Mouse (Mus musculus) lung, embryonic 14.5 days (tissue): ENCODE data around the gene Tmem210. TPM values are rescaled to one million over a fixed set of nuclear protein-coding genes. Genes with fewer than 3 reads are reported as not detected.

Experiments used
- ATAC-seq: fragments of 200-750 bp; cut with Nextera tagmentation; 2 replicates; pipeline ENCODE4 v1.8.0; 2017; ENCODE audit warnings: mild to moderate bottlenecking, moderate TSS enrichment, moderate library complexity; ENCODE audit not compliant: insufficient read depth
- DNase-seq: peaks from one replicate; pipeline ENCODE4 v3.0.0-alpha.2; 2015
- H3K27ac ChIP-seq: fragments of 300-500 bp; sonication (generic); 2 replicates; pipeline ENCODE4 v1.5.1; 2014; ENCODE audit warnings: low read depth, mild to moderate bottlenecking, moderate library complexity
- H3K27me3 ChIP-seq: fragments of 300-500 bp; sonication (generic); 2 replicates; pipeline ENCODE4 v1.6.1; 2014; ENCODE audit warnings: low read length, control low read depth; ENCODE audit not compliant: insufficient read depth
- H3K36me3 ChIP-seq: fragments of 300-500 bp; sonication (generic); 2 replicates; pipeline ENCODE4 v1.6.1; 2014; ENCODE audit warnings: control low read depth; ENCODE audit not compliant: insufficient read depth
- H3K4me1 ChIP-seq: fragments of 300-500 bp; sonication (generic); 2 replicates; pipeline ENCODE4 v1.6.1; 2014; ENCODE audit warnings: antibody characterized with exemption, control low read depth; ENCODE audit not compliant: insufficient read depth
- H3K4me2 ChIP-seq: fragments of 300-500 bp; sonication (generic); 2 replicates; pipeline ENCODE4 v1.6.1; 2014; ENCODE audit warnings: mild to moderate bottlenecking
- H3K4me3 ChIP-seq: fragments of 300-500 bp; sonication (generic); 2 replicates; pipeline ENCODE4 v1.5.1; 2014; ENCODE audit warnings: low read depth, low read length
- H3K9ac ChIP-seq: fragments of 300-500 bp; sonication (generic); 2 replicates; pipeline ENCODE4 v1.6.1; 2014
- H3K9me3 ChIP-seq: fragments of 300-500 bp; sonication (generic); 2 replicates; pipeline ENCODE4 v1.6.1; 2016; ENCODE audit warnings: low read depth, low read length, control low read depth
- CTCF ChIP-seq: IDR thresholded peaks from 2 replicates; pipeline ENCODE4 v1.5.1; 2016; ENCODE audit warnings: antibody characterized with exemption, low read depth
- WGBS: fragments of 180-500 bp; shearing (Covaris S2); extraction: QIAGEN DNeasy Blood & Tissue Kit; methylation state at CpG from one replicate; pipeline ENCODE4 v1.1.7; 2014; 5-methylcytosine and 5-hydroxymethylcytosine counted together
- polyA plus RNA-seq: library from polyadenylated mRNA; unstranded; fragments of >200 nt; fragmentation: Nextera tagmentation; extraction: Ambion mirVana; gene quantifications from 2 replicates; pipeline ENCODE4 v1.2.1, GENCODE M21; 2014

Tmem210 gene
- polyA plus RNA-seq, 1 experiment from 2014 or later, result not detected

- ATAC-seq (no peak), DNase-seq (no peak)
- no peak for TF ChIP-seq CTCF
- Histone ChIP-seq H3K36me3 (no peaks in the 10 kb centered on the region), H3K27ac (no peak overlapping the region), H3K27me3 (peaks cover 48% of the 10 kb centered on the region), H3K4me3 (no peak overlapping the region), H3K4me2 (no peak overlapping the region), H3K9me3 (no peaks in the 10 kb centered on the region), H3K9ac (no peak overlapping the region), H3K4me1 (no peaks in the 10 kb centered on the region)
- 55% methylated on average over 10 of the region's 10 CpGs for WGBS
These were observed 22.2 kb downstream of the Tmem210 start for GRCm38 (mm10) chr2:25310180-25310579.

GRCm38 (mm10) chr2:25310969-25311368, 23.0 kb downstream of the Tmem210 start:
- no peak overlapping the region for H3K4me2 ChIP-seq
- no peaks in the 10 kb centered on the region for H3K9me3 ChIP-seq
- ATAC-seq (no peak), DNase-seq (no peak)
- H3K27me3 ChIP-seq, result peaks cover 41% of the 10 kb centered on the region
- no peak overlapping the region for H3K9ac ChIP-seq
- 2% methylated on average over 22 of the region's 22 CpGs for WGBS
- no peak overlapping the region for H3K4me3 ChIP-seq
- no peaks in the 10 kb centered on the region for H3K4me1 ChIP-seq
- H3K27ac ChIP-seq, result no peak overlapping the region
- no peak for TF ChIP-seq CTCF
- no peaks in the 10 kb centered on the region for H3K36me3 ChIP-seq

GRCm38 (mm10) chr2:25311491-25311891, 23.5 kb downstream of the Tmem210 start:
- 7% methylated on average over 11 of the region's 11 CpGs for WGBS
- H3K4me2 ChIP-seq, result no peak overlapping the region
- no peaks in the 10 kb centered on the region for H3K4me1 ChIP-seq
- H3K9ac ChIP-seq, result no peak overlapping the region
- ATAC-seq, result no peak
- no peaks in the 10 kb centered on the region for H3K36me3 ChIP-seq
- no peak for TF ChIP-seq CTCF
- no peak for DNase-seq
- no peaks in the 10 kb centered on the region for H3K9me3 ChIP-seq
- peaks cover 36% of the 10 kb centered on the region for H3K27me3 ChIP-seq
- no peak overlapping the region for H3K4me3 ChIP-seq
- H3K27ac ChIP-seq, result no peak overlapping the region

DNA sequence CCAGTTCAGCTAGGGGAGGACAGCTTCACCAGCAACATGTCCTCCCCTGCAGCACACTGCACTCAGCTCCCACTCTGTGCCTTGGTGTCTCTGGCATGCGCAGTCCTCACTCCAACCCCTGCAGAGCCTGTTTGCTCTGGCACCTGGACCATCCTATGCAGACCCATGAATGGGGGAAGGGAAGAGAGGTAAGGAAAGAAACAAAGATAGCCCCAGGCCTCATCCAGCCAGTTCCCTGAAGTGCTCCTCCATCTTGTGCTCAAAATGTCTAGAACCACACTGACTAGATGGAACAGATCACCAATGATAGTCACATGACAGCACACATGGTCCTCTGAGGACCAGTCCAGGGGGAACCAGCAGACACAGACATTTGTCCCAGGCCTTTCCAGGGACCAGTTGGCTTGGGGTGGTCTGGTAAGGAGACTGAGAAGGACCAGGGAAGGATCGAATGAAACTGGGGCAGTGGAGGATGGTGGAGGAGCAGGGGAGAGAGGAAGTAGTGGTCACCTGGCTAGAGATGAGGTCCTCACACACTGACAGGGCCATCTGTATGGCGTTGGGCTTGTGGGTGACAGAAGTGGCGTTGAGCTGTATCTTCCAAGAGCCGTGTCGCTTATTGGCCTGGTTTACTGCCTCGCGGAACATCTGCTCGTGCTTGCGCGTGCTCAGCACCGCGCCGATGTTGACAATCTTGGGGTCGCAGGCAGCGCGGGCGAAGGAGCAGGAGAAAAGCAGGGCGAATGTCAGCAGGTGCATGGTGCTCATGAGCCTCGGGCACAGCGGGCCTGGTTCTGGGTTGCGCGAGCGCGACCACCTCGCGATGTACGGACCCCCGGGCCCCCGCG, 30.4 kb downstream of the Tmem210 start:
- Histone ChIP-seq H3K27ac (no peak overlapping the region), H3K4me3 (peak overlapping the region; percentile 24), H3K4me2 (peak overlapping the region; percentile 59), H3K9me3 (no peaks in the 10 kb centered on the region), H3K36me3 (no peaks in the 10 kb centered on the region), H3K4me1 (no peaks in the 10 kb centered on the region; the same call in 1 of the 2 replicates), H3K9ac (no peak overlapping the region), H3K27me3 (peaks cover 28% of the 10 kb centered on the region)
- ATAC-seq, result peak; percentile 21
- 5% methylated on average over 31 of the region's 31 CpGs for WGBS
- TF ChIP-seq CTCF, result no peak
- no peak for DNase-seq

DNA sequence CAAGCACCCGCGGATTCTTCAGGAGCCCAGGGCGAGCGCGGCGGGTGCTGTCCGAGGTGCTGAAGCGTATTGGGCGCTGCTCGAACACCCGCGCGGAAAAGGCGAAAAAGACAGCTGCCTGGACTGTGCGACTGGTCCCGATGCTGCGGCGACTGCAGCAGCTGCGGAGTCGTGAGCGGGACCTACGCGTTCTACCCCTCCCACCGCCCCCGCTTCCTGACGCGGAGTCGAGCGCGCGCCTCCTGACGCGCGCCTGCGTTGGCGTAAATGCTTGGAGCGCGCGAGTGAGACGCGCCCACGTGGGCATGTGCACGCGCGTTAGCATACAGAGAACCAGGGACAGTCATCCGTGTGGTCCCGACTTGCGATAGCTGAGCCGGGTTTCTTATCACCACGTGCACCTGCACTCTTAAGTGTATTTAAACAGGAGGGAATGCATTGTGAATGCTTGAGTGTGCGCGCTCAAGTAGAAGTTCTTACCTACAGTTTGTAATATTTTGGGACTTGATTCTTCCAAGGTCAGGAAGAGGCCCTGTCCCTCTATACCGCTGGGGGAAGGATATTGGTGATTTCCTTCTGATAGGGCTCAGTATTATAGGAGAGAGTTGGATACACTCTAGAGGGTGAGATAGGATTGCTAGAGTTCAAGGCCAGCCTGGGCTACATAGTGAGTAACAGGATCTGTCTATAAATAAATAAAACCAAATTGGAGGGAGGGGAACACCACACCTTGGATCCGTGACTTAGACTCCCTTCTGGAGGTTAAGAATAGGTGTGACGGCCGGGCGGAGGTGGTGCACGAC, 31.2 kb downstream of the Tmem210 start, which contains the start of gene Grin1:
Gene Grin1, minus strand, starts transcription at position 217 of the 803 bp plus-strand sequence.
- no peak for TF ChIP-seq CTCF

DNA sequence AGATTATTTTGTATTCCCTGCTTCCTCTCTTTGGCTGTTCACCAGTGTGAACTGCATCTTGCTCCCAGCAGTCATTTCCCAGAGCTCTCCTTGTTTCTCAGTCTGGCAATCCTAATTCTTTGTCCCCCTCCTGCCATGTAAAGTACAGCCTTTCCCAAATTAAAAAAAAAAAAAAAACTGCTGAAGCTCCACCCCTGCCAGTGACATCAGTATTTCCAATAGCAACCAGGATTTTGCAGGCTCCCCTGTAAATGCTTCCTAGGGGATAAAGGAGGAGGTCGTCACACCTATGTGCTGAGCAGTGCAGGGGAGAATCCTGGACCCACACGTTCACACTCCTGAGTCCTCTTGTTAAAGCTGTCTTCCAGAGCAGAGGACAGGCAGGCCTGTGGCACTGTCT, 32.1 kb downstream of the Tmem210 start:
- DNase-seq (no peak), ATAC-seq (no peak)
- H3K9ac ChIP-seq, result no peak overlapping the region
- no peak overlapping the region for H3K4me3 ChIP-seq
- H3K4me1 ChIP-seq, result no peaks in the 10 kb centered on the region; the same call in 1 of the 2 replicates
- no peak overlapping the region for H3K27ac ChIP-seq
- no peak overlapping the region for H3K4me2 ChIP-seq
- no peak for TF ChIP-seq CTCF
- no peaks in the 10 kb centered on the region for H3K36me3 ChIP-seq
- peaks cover 26% of the 10 kb centered on the region for H3K27me3 ChIP-seq
- H3K9me3 ChIP-seq, result no peaks in the 10 kb centered on the region
- WGBS, result 30% methylated on average over 2 of the region's 2 CpGs

More for the DNA sequence above, 31.2 kb downstream of the Tmem210 start, which contains the start of gene Grin1:
- H3K4me2 ChIP-seq, result peak within 1 kb of the TSS; percentile 59
- H3K4me1 ChIP-seq, result no peaks in the 10 kb centered on the region; the same call in 1 of the 2 replicates
- peaks cover 26% of the 10 kb centered on the region for H3K27me3 ChIP-seq
- H3K36me3 ChIP-seq, result no peaks in the 10 kb centered on the region
- H3K9me3 ChIP-seq, result no peaks in the 10 kb centered on the region
- ATAC-seq (peak; percentile 69), DNase-seq (peak; percentile 90)
- peak within 1 kb of the TSS; percentile 24 for H3K4me3 ChIP-seq
- 9% methylated on average over 58 of the region's 58 CpGs for WGBS
- H3K27ac ChIP-seq, result no peak within 1 kb of the TSS
- no peak within 1 kb of the TSS for H3K9ac ChIP-seq

GRCm38 (mm10) chr2:25326036-25326435, 38.1 kb downstream of the Tmem210 start:
- no peak for DNase-seq
- Histone ChIP-seq H3K9ac (no peak overlapping the region), H3K36me3 (no peaks in the 10 kb centered on the region), H3K4me2 (no peak overlapping the region), H3K4me3 (no peak overlapping the region), H3K9me3 (no peaks in the 10 kb centered on the region), H3K27me3 (no peaks in the 10 kb centered on the region), H3K27ac (no peak overlapping the region), H3K4me1 (no peaks in the 10 kb centered on the region)
- no peak for ATAC-seq
- 75% methylated on average over 2 of the region's 2 CpGs for WGBS
- TF ChIP-seq CTCF, result no peak
